Mouse (Mus musculus) intestine, postnatal 0 days (tissue): Measurements from ENCODE around the gene Art4. TPM values are rescaled to one million over a fixed set of nuclear protein-coding genes. Genes with fewer than 3 reads are reported as not detected.
A peak's percentile ranks its signal among the peaks of the same experiment; 100 is the strongest.

Experiments
- ATAC-seq: fragments of 200-750 bp; cut with Nextera tagmentation; 2 replicates; pipeline ENCODE4 v1.8.0; 2017; ENCODE audit warnings: mild to moderate bottlenecking, moderate TSS enrichment, moderate library complexity
- H3K27ac ChIP-seq: fragments of 300-500 bp; sonication (generic); 2 replicates; pipeline ENCODE4 v1.5.1; 2014; ENCODE audit warnings: mild to moderate bottlenecking, low read depth, low read length, moderate library complexity
- H3K27me3 ChIP-seq: fragments of 300-500 bp; sonication (generic); replicated peaks from 2 replicates; pipeline ENCODE4 v1.6.1; 2014; ENCODE audit warnings: low read length, mixed read lengths; ENCODE audit not compliant: control insufficient read depth, insufficient read depth
- H3K36me3 ChIP-seq: fragments of 300-500 bp; sonication (generic); 2 replicates; pipeline ENCODE4 v1.6.1; 2014; ENCODE audit warnings: mild to moderate bottlenecking, moderate library complexity; ENCODE audit not compliant: control insufficient read depth, insufficient read depth
- H3K4me1 ChIP-seq: fragments of 300-500 bp; sonication (generic); replicated peaks from 2 replicates; pipeline ENCODE4 v1.6.1; 2014; ENCODE audit warnings: antibody characterized with exemption, low read length, mixed read lengths; ENCODE audit not compliant: control insufficient read depth, insufficient read depth
- H3K4me2 ChIP-seq: fragments of 300-500 bp; sonication (generic); replicated peaks from 2 replicates; pipeline ENCODE4 v1.6.1; 2014; ENCODE audit warnings: low read depth, mild to moderate bottlenecking, moderate library complexity
- H3K4me3 ChIP-seq: fragments of 300-500 bp; sonication (generic); 2 replicates; pipeline ENCODE4 v1.5.1; 2014; ENCODE audit warnings: low read depth, low read length
- H3K9ac ChIP-seq: fragments of 300-500 bp; sonication (generic); 2 replicates; pipeline ENCODE4 v1.6.1; 2014; ENCODE audit warnings: mild to moderate bottlenecking, low read depth, low read length
- H3K9me3 ChIP-seq: fragments of 300-500 bp; sonication (generic); 2 replicates; pipeline ENCODE4 v1.6.1; 2016; ENCODE audit warnings: mixed run types; ENCODE audit not compliant: control insufficient read depth
- CTCF ChIP-seq: sonication (generic); IDR thresholded peaks from 2 replicates; pipeline ENCODE4 v1.5.1; 2016; ENCODE audit warnings: low read depth, mild to moderate bottlenecking, control low read depth, antibody characterized with exemption, moderate library complexity
- WGBS: fragments of 180-500 bp; shearing (Covaris S2); extraction: QIAGEN DNeasy Blood & Tissue Kit; methylation state at CpG from one replicate; pipeline ENCODE4 v1.1.7; 2014; 5-methylcytosine and 5-hydroxymethylcytosine counted together
- polyA plus RNA-seq: library from polyadenylated mRNA; unstranded; fragments of >200 nt; fragmentation: Nextera tagmentation; extraction: Ambion mirVana; gene quantifications from 2 replicates; pipeline ENCODE4 v1.2.1, GENCODE M21; 2015

Art4 gene
- polyA plus RNA-seq, 1 experiment from 2014 or later = 0.55 TPM

DNA sequence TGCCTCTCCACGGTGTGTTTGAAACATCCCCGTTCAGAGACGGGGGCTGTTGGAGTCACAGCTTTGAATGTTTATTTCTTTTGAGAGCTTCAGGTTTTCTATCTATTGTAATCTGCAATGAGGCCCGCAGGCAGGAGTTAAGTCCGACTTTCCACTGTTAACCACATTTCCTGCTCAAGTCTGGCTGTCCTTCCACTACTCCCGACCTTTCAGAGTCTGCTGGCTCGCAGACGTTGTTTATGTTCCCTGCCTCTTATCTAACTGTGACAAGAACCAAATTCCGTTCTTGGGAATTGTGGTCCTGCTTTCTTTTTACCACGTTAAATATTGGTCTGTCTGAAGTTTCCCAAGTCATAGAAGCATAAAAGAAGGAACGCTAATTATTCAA lies 334 bp upstream of the Art4 start:
- H3K9ac ChIP-seq = no peak overlapping the region
- WGBS = 13% methylated on average over 11 of the region's 11 CpGs
- H3K4me3 ChIP-seq = no peak overlapping the region
- no peak for ATAC-seq
- H3K36me3 ChIP-seq = no peaks in the 10 kb centered on the region
- H3K9me3 ChIP-seq = no peaks in the 10 kb centered on the region
- H3K27ac ChIP-seq = no peak overlapping the region; the same call in 1 of the 2 replicates
- H3K4me1 ChIP-seq = 0 out of 2 replicates have a peak, but pooled peaks cover 2% of the 10 kb centered on the region
- no peak for TF ChIP-seq CTCF
- no peaks in the 10 kb centered on the region for H3K27me3 ChIP-seq
- peak overlapping the region; percentile 22; the same call in 1 of the 2 replicates for H3K4me2 ChIP-seq

- ATAC-seq = no peak
- TF ChIP-seq CTCF = no peak
- H3K27me3 ChIP-seq = no peaks in the 10 kb centered on the region
Measured at GRCm38 (mm10) chr6:136856071-136856636, 1.4 kb downstream of the Art4 start.

GRCm38 (mm10) chr6:136855183-136855582 lies 2.4 kb downstream of the Art4 start:
- ATAC-seq = no peak
- Histone ChIP-seq H3K4me2 (no peak overlapping the region), H3K9me3 (no peaks in the 10 kb centered on the region), H3K9ac (no peak overlapping the region), H3K27me3 (no peaks in the 10 kb centered on the region), H3K27ac (no peak overlapping the region), H3K4me3 (no peak overlapping the region), H3K4me1 (0 out of 2 replicates have a peak, but pooled peaks cover 2% of the 10 kb centered on the region), H3K36me3 (no peaks in the 10 kb centered on the region)
- 68% methylated on average over 2 of the region's 2 CpGs for WGBS
- no peak for TF ChIP-seq CTCF

More at GRCm38 (mm10) chr6:136856071-136856636, 1.4 kb downstream of the Art4 start:
- Histone ChIP-seq H3K36me3 (no peaks in the 10 kb centered on the region), H3K9me3 (no peaks in the 10 kb centered on the region), H3K9ac (no peak overlapping the region), H3K4me2 (no peak overlapping the region), H3K27ac (no peak overlapping the region), H3K4me1 (0 out of 2 replicates have a peak, but pooled peaks cover 2% of the 10 kb centered on the region), H3K4me3 (no peak overlapping the region)
- WGBS = 38% methylated on average over 14 of the region's 14 CpGs

DNA sequence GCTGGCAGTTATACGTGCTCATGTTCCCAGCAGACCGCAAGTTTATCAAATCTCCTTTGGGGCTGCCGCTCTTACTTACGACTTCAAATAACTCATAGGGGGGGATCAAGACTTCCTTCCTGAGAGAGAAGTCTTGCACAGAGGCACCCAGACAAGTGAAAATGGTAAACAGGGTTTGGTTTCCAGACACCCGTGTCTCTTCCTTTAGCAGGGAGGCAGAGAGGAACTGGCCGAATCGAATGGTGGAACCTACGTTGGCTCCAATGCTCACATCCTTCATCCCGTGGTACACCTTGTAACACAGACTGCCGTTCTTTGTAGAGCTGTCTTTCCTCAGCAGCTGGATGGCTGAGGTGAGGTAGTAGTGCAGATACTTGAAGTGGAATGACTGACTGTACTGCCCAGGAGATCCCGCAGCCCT lies 3.2 kb downstream of the Art4 start:
- Histone ChIP-seq H3K4me2 (no peak overlapping the region), H3K36me3 (no peaks in the 10 kb centered on the region), H3K4me3 (no peak overlapping the region), H3K4me1 (0 out of 2 replicates have a peak, but pooled peaks cover 2% of the 10 kb centered on the region), H3K9me3 (no peaks in the 10 kb centered on the region), H3K9ac (no peak overlapping the region), H3K27me3 (no peaks in the 10 kb centered on the region), H3K27ac (no peak overlapping the region)
- no peak for TF ChIP-seq CTCF
- 89% methylated on average over 11 of the region's 11 CpGs for WGBS
- no peak for ATAC-seq

DNA sequence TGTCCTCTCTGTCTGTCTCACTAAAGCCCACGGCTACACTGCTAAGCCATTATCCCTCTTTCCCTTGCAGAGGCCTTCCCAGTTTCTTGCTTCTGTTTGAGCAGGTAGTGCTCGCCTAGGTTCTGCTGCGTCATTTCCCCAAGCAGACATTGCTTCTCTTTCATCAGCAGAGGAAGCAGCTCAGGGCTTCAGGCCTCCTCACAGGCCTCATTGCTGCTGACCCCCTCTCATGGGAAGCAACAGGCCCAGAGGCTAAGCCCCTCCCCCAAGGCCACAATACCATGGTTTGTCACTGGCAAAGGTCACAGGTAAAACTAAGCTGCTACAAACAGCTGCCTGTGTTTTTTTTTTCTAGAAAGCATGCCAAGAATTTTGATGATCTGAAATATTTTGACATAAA lies 4.8 kb downstream of the Art4 start:
- ATAC-seq = no peak
- WGBS = 57% methylated on average over 3 of the region's 3 CpGs
- no peak overlapping the region for H3K9ac ChIP-seq

DNA sequence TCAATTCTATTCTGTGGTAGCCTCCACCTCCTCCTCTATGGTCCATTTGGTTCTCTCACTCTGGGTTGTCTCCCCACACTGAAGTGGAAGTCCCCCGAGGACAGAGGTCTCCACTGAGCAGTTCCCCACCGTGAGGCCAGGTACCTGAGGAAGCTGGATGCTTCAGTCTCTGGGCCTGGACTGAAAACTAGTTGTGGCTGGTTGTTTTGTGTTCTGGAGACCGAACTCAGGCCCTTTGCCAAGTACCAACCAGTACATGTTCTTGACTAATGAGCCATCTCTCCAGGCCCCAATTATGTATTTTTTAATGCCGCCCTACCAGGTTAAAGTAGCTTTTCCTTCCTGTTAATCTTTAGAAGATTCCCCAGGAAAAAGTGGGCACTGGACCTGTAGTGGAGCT lies 5.2 kb downstream of the Art4 start:
- WGBS = 70% methylated on average over 4 of the region's 4 CpGs
- H3K27me3 ChIP-seq = no peaks in the 10 kb centered on the region
- no peak for ATAC-seq
- H3K9me3 ChIP-seq = no peaks in the 10 kb centered on the region
- H3K4me2 ChIP-seq = no peak overlapping the region
- no peaks in the 10 kb centered on the region for H3K36me3 ChIP-seq
- H3K27ac ChIP-seq = no peak overlapping the region
- H3K9ac ChIP-seq = no peak overlapping the region
- H3K4me1 ChIP-seq = 0 out of 2 replicates have a peak, but pooled peaks cover 2% of the 10 kb centered on the region
- H3K4me3 ChIP-seq = no peak overlapping the region
- TF ChIP-seq CTCF = no peak

More for the DNA sequence above, 4.8 kb downstream of the Art4 start:
- no peaks in the 10 kb centered on the region for H3K27me3 ChIP-seq
- no peak overlapping the region for H3K4me2 ChIP-seq
- no peak overlapping the region for H3K27ac ChIP-seq
- no peaks in the 10 kb centered on the region for H3K9me3 ChIP-seq
- no peaks in the 10 kb centered on the region for H3K36me3 ChIP-seq
- H3K4me1 ChIP-seq = 0 out of 2 replicates have a peak, but pooled peaks cover 2% of the 10 kb centered on the region
- no peak for TF ChIP-seq CTCF
- no peak overlapping the region for H3K4me3 ChIP-seq
